Mouse (Mus musculus): Measurements from ENCODE around the gene Atp8a2.
"Not testable (repeated sequence)": the region's sequence is repeated elsewhere in the genome, so short reads cannot be mapped to it uniquely, and the experiment has no call there.

DNA sequence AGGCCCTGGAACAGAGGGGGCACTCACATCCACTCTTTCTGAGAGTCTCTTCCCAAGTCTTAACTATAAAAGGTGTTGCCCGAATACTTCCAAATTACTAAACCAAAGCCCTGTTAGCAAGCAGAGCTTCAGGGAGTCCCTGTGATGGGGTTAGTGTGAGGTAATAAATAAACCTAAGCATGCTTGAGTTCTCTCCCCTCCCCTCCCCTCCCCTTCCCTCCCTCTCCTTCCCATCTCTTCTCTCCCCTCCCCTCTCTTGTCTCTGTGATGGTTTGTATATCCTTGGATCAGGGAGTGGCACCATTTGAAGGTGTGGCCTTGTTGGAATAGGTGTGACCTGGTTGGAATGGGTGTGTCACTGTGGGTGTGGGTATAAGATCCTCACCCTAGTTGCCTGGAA, 267.8 kb downstream of the Atp8a2 start:
- not testable (repeated sequence) for TF ChIP-seq POLR2A (IDR thresholded peaks at IDR 0.05; ENCODE audit: insufficient read length, low read depth); MAX (IDR thresholded peaks at IDR 0.05; ENCODE audit: low read depth); MYOD1 (IDR thresholded peaks at IDR 0.05; ENCODE audit: control insufficient read depth in 1 of 3, insufficient read length in 2 of 3, low read depth in 2 of 3)

All from myocyte (in vitro differentiated cells).